Mouse (Mus musculus) liver, embryonic 14.5 days (tissue): ENCODE data around the gene Grik3. TPM values are rescaled to one million over a fixed set of nuclear protein-coding genes. Genes with fewer than 3 reads are reported as not detected.

Experiments used
- ATAC-seq: fragments of 200-750 bp; cut with Nextera tagmentation; 2 replicates; pipeline ENCODE4 v1.8.0; 2017; ENCODE audit warnings: moderate number of reproducible peaks, mild to moderate bottlenecking, moderate library complexity; ENCODE audit not compliant: insufficient read depth
- DNase-seq, 3 experiments: peaks; one replicate each; pipeline ENCODE4 v3.0.0-alpha.2; 2012 to 2013; ENCODE audit warnings: low read depth in 3 of 3, low spot score in 3 of 3
- H3K27ac ChIP-seq: fragments of 300-500 bp; sonication (generic); 2 replicates; pipeline ENCODE4 v1.5.1; 2014; ENCODE audit warnings: moderate library complexity, mild to moderate bottlenecking, control low read depth, inconsistent platforms
- H3K27me3 ChIP-seq: fragments of 300-500 bp; sonication (generic); 2 replicates; pipeline ENCODE4 v1.6.1; 2014; ENCODE audit warnings: mild to moderate bottlenecking, low read length, moderate library complexity; ENCODE audit not compliant: control insufficient read depth, insufficient read depth
- H3K36me3 ChIP-seq: fragments of 300-500 bp; sonication (generic); replicated peaks from 2 replicates; pipeline ENCODE4 v1.6.1; 2014; ENCODE audit warnings: low read depth; ENCODE audit not compliant: control insufficient read depth, insufficient read depth
- H3K4me1 ChIP-seq, 2 experiments: fragments of 200-500 bp in 1 of 2; fragments of 300-500 bp in 1 of 2; sonication (generic) in 1 of 2; replicated peaks; 2 replicates each; pipeline ENCODE4 v1.6.1; 2012 to 2014; ENCODE audit warnings: antibody characterized with exemption in 1 of 2, inconsistent platforms in 1 of 2, low read length in 1 of 2; ENCODE audit not compliant: control insufficient read depth in 2 of 2, insufficient read depth in 2 of 2
- H3K4me2 ChIP-seq: fragments of 300-500 bp; sonication (generic); 2 replicates; pipeline ENCODE4 v1.6.1; 2014; ENCODE audit warnings: low read depth, mild to moderate bottlenecking, control low read depth, moderate library complexity
- H3K4me3 ChIP-seq, 2 experiments: fragments of 200-500 bp in 1 of 2; fragments of 300-500 bp in 1 of 2; sonication (generic) in 1 of 2; 2 replicates each; pipeline ENCODE4 v1.5.1; 2012 to 2014; ENCODE audit warnings: low read depth in 2 of 2, low read length in 2 of 2, mild to moderate bottlenecking in 2 of 2, control low read depth in 1 of 2, inconsistent platforms in 1 of 2, moderate library complexity in 1 of 2; ENCODE audit not compliant: insufficient read depth in 1 of 2
- H3K9ac ChIP-seq: fragments of 300-500 bp; sonication (generic); replicated peaks from 2 replicates; pipeline ENCODE4 v1.6.1; 2014; ENCODE audit warnings: mild to moderate bottlenecking, control low read depth, moderate library complexity
- H3K9me3 ChIP-seq: fragments of 300-500 bp; sonication (generic); 2 replicates; pipeline ENCODE4 v1.6.1; 2016; ENCODE audit warnings: low read length, mixed read lengths; ENCODE audit not compliant: control insufficient read depth
- CTCF ChIP-seq: IDR thresholded peaks from 2 replicates; pipeline ENCODE4 v1.5.1; 2016; ENCODE audit warnings: antibody characterized with exemption, low read depth, control low read depth
- EP300 ChIP-seq: IDR thresholded peaks from 2 replicates; pipeline ENCODE4 v1.6.1; 2016; ENCODE audit warnings: antibody characterized with exemption, low read depth
- WGBS: fragments of 180-500 bp; shearing (Covaris S2); extraction: QIAGEN DNeasy Blood & Tissue Kit; methylation state at CpG from one replicate; pipeline ENCODE4 v1.1.7; 2014; ENCODE audit not compliant: insufficient replicate concordance; 5-methylcytosine and 5-hydroxymethylcytosine counted together
- polyA plus RNA-seq, 2 experiments: library from polyadenylated mRNA; depleted of rRNA in 1 of 2; stranded (reverse) in 1 of 2; unstranded in 1 of 2; fragments of >200 nt; fragmentation: Nextera tagmentation in 1 of 2; extraction: Ambion mirVana in 1 of 2; gene quantifications; 2 replicates each; pipeline versions ENCODE4 v1.2.1 to v1.2.3; 2012 to 2014

The Grik3 gene
- polyA plus RNA-seq, 2 experiments: under 0.01 to 0.01 TPM

- ATAC-seq (no peak), DNase-seq (no peak)
- Histone ChIP-seq H3K9ac (no peak overlapping the region), H3K9me3 (no peaks in the 10 kb centered on the region), H3K36me3 (no peaks in the 10 kb centered on the region), H3K27me3 (no peaks in the 10 kb centered on the region; the same call in 1 of the 2 replicates), H3K4me2 (no peak overlapping the region), H3K4me1 (no peaks in the 10 kb centered on the region), H3K4me3 (no peak overlapping the region), H3K27ac (no peak overlapping the region)
- TF ChIP-seq EP300 (no peak), CTCF (no peak)
- WGBS: 13% methylated on average over 11 of the region's 11 CpGs
Measured at GRCm38 (mm10) chr4:125534991-125535401, 44.5 kb downstream of the Grik3 start.

GRCm38 (mm10) chr4:125535465-125535864 lies 45.0 kb downstream of the Grik3 start:
- ATAC-seq: no peak

GRCm38 (mm10) chr4:125535977-125536376 lies 45.5 kb downstream of the Grik3 start:
- H3K27ac ChIP-seq: no peak overlapping the region
- TF ChIP-seq CTCF (no peak), EP300 (no peak)
- no peaks in the 10 kb centered on the region for H3K4me1 ChIP-seq
- WGBS: 28% methylated on average over 3 of the region's 4 CpGs
- no peaks in the 10 kb centered on the region; the same call in 1 of the 2 replicates for H3K27me3 ChIP-seq
- DNase-seq (no peak), ATAC-seq (no peak)
- no peak overlapping the region for H3K4me3 ChIP-seq
- H3K9ac ChIP-seq: no peak overlapping the region
- H3K36me3 ChIP-seq: no peaks in the 10 kb centered on the region
- H3K4me2 ChIP-seq: no peak overlapping the region
- H3K9me3 ChIP-seq: no peaks in the 10 kb centered on the region

More at GRCm38 (mm10) chr4:125535465-125535864, 45.0 kb downstream of the Grik3 start:
- no peak for DNase-seq
- no peak overlapping the region for H3K9ac ChIP-seq
- no peak overlapping the region for H3K4me2 ChIP-seq
- H3K4me1 ChIP-seq: no peaks in the 10 kb centered on the region
- no peak for TF ChIP-seq EP300
- no peak for TF ChIP-seq CTCF
- no peaks in the 10 kb centered on the region for H3K36me3 ChIP-seq
- WGBS: 13% methylated on average over 7 of the region's 7 CpGs
- H3K4me3 ChIP-seq: no peak overlapping the region
- no peak overlapping the region for H3K27ac ChIP-seq
- no peaks in the 10 kb centered on the region for H3K9me3 ChIP-seq
- H3K27me3 ChIP-seq: no peaks in the 10 kb centered on the region; the same call in 1 of the 2 replicates

GRCm38 (mm10) chr4:125538301-125538965 lies 47.9 kb downstream of the Grik3 start:
- Histone ChIP-seq H3K4me2 (no peak overlapping the region), H3K9ac (no peak overlapping the region), H3K4me1 (no peaks in the 10 kb centered on the region), H3K4me3 (no peak overlapping the region), H3K36me3 (no peaks in the 10 kb centered on the region), H3K9me3 (no peaks in the 10 kb centered on the region), H3K27me3 (no peaks in the 10 kb centered on the region; the same call in 1 of the 2 replicates), H3K27ac (no peak overlapping the region)
- DNase-seq (no peak), ATAC-seq (no peak)
- WGBS: 3% methylated on average over 3 of the region's 3 CpGs
- TF ChIP-seq EP300: no peak
- no peak for TF ChIP-seq CTCF

GRCm38 (mm10) chr4:125539617-125540016 lies 49.1 kb downstream of the Grik3 start:
- no peak for TF ChIP-seq EP300
- no peak for TF ChIP-seq CTCF
- no peaks in the 10 kb centered on the region for H3K9me3 ChIP-seq
- 73% methylated on average over 9 of the region's 9 CpGs for WGBS
- no peak overlapping the region for H3K4me2 ChIP-seq
- no peaks in the 10 kb centered on the region for H3K36me3 ChIP-seq
- no peak overlapping the region for H3K4me3 ChIP-seq
- H3K4me1 ChIP-seq: no peaks in the 10 kb centered on the region
- H3K27me3 ChIP-seq: no peaks in the 10 kb centered on the region; the same call in 1 of the 2 replicates
- DNase-seq (no peak), ATAC-seq (no peak)
- H3K27ac ChIP-seq: no peak overlapping the region
- no peak overlapping the region for H3K9ac ChIP-seq
